Mouse (Mus musculus) adipocyte (in vitro differentiated cells): ENCODE measurements around the gene Chrm5.
A peak's percentile ranks its signal among the peaks of the same experiment; 100 is the strongest.
"Not testable (repeated sequence)": the region's sequence is repeated elsewhere in the genome, so short reads cannot be mapped to it uniquely, and the experiment has no call there.

Source experiments
- DNase-seq: peaks from one replicate; pipeline ENCODE4 v3.0.0-alpha.2; 2016; ENCODE audit warnings: low spot score

Chrm5 gene

DNA sequence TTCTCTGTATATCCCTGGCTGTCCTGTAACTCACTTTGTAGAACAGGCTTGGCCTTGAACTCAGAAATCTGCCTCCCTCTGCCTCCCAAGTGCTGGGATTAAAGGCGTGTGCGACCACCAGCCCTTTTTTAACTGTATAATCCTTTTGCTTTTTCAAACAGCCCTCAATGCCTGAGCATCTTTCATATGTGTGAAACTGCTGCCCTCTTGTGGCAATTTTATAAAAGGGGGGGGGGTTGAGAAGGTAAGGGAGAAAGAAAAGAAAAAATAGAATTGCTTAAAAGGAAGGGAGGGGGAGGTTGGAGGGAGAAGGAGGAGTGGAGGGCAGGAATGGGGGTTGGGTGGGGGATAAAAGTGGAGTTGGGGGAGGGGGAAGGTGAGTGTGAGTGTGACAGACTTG lies 995 bp upstream of the Chrm5 start:
- peak; percentile 80 for DNase-seq

DNA sequence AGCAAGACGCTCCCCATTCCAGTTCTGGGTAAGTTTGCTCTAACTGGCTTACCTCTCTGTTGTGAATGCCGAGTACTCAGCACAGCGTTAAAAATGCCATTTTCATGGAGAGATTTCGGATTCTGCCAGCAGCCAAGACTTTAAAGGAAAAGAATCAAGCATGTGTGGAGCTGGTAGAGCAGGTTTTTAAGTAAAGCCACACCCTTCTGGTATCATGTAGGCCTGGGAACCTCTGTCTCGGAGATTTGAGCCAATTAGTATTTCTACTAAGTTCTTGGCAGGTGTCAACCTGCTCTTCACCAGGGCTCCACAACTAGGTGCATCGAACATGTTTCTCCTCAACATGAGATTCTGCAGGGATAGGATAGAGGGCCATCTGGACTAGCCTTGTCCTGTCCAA lies 4.0 kb downstream of the Chrm5 start:
- DNase-seq = no peak

DNA sequence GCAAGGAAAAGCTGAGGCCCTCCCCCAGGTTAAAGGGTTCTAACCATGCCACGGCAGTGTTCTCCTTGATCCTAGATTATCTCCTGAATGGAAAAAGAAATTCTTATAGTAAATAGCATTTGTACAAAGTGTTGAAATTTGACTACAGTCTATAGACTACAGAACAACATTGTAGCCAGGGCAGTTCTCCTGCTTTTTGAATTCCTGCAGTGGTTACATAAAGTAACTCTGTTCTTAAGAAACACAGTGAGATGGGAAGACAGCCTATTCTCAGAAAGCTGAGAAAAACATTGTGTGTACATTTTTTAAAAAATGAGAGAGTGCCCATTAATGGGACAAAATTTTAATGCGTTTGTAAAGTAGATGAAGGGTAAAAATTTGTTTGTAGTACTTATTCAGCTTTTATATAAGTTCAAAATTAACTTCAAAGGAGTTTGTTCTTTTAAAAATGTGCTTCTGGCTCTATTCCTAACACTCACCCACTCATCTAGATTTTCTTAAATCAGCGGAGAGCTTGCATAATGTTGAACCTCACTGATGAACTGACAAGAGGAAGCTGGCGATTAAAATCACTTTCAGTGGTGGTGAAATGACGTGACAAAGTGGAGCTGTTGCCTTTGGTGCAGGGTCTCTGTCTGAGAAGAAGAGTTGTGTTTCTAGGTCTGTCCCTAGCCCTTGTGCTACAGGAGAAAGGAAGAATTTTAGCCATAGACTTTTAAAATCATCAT lies 5.4 kb downstream of the Chrm5 start:
- DNase-seq = no peak

DNA sequence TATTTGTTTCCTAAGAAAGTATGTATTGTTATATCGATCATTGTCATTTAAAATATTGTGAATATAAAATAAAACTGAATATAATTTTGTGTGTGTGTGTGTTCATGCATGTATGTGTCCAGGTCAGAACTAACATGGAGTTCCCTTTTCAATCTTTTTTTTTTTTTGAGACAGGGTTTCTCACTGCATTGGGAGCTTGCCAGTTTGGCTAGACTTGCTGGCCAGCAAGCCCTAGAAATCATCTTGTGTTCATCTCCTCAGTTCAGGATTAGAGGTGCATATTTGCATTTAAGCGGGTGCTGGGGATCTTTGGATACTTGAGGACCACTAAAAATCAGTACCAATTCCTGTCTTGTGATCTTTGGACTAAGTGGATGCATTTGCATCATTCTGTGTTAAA lies 8.5 kb downstream of the Chrm5 start:
- peak; percentile 49 for DNase-seq

DNA sequence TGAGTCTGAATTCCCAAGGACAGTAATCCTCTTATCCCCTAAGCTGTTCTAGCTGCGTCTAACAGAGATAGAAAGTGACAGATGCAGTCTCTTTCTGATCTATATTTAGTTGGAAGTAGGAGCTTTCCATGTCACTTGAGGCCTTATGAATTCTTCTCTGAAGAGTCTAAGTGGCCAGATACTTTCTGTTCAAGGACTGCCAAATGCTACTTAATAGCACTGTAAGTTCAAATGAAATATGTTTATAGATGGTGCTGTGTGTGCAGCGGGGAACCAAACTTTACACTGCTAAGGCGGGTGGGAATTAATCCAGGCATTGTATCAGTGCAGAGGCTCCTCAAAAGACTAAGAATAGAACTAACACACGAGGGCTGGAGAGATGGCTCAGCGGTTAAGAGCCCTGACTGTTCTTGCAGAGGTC lies 9.6 kb downstream of the Chrm5 start:
- no peak for DNase-seq

DNA sequence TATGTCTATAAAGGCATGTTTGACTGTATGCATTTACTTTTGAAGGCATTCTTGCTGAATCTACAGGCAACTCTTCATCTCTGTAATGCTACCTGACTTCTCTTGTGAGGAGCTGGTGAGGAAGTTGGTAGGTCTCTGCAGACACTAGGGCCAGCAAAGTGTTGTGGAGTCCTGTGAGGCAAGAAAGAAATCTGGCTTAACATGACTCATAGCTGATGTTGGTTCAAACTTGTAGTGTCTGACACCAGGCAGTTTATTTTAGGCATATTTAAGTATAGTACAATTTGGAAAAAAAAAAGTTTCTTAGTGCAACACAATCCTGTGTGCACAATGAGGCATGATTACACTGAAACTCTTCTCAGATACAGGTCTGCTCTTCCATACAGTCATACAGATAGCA lies 11.0 kb downstream of the Chrm5 start:
- DNase-seq = no peak

DNA sequence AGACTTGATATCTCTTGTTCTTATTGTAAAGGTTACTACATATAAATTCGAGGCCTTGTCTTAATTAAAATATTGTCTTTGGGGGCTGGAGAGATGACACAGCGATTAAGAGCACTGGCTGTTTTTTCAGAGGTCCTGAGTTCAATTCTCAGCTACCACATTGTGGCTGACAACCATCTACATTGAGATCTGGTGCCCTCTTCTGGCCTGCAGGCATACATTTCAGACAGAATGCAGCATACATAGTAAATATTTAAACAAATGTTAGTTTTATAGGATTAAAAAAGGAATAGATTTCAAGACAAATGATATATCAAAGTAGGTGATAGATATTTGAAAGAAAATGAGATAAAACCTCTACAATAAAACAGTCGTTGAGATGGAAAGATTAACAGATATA lies 20.0 kb downstream of the Chrm5 start:
- DNase-seq = no peak

DNA sequence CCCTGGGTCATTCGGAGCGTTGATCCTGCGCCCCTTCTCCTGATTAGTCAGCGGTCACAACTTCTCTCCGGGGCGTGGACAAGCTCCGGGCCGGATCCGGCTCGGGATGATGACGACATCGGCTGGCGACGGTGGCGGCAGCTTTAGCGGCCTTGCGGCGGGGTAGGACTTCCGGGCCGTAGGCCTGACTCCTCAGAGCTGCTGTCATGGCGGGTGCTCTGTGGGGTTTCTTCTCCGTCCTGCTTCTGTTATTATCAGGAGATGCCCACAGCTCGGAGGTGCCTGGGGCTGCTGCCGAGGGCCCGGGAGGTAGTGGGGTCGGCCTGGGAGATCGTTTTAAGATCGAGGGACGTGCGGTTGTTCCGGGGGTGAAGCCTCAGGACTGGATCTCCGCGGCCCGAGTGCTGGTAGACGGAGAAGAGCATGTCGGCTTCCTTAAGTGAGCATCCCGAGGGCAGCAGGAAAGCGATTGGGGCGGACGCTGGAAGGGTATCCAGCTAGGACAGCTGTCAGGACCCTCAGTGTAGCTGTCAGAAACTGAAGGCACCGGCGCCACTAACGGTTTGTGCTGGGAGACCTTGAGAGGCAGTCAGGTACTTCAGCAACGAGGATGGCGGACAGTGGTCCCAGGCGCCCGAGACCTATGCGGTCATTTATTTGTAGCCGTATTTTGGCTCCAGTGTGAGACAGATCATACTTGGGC lies 25.6 kb downstream of the Chrm5 start, which contains the start of gene Emc7:
Gene Emc7 (plus strand): TSS at position 136 of the 703 bp plus-strand sequence.
- DNase-seq = peak; percentile 94

DNA sequence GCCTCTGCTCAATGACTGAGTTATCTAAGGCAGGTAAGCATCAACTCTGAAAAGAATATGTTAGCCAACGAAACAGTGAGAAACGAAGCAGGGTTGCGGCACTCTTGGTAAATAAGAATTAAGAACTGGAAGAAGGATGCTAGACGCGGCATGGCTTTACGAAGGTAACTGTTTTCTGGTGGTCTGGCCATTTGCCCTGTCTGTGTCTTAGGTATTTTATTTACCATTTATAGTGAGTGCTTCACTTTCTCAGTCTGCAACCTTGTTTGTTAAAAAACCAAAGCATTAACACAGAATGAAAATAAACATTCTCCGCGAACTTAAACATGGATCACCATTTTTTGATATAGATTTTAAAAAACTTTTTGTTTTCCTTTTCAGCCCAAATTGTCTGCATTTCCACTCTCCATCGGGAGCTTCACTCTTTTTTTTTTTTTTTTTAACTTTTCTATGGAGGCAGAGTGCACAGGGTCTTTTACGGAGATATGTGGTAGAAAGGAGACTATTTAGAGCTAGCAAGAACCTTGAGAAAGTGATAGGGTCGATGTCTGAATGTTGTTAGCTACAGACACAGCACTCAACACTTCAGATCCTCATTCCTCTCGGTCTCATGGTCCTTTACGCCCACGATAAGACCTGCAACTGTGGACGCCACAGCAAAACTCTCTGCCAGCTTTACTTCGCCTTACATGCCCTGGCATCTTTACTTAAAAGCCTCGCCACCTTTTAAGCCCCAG lies 26.3 kb downstream of the Chrm5 start:
- no peak for DNase-seq

DNA sequence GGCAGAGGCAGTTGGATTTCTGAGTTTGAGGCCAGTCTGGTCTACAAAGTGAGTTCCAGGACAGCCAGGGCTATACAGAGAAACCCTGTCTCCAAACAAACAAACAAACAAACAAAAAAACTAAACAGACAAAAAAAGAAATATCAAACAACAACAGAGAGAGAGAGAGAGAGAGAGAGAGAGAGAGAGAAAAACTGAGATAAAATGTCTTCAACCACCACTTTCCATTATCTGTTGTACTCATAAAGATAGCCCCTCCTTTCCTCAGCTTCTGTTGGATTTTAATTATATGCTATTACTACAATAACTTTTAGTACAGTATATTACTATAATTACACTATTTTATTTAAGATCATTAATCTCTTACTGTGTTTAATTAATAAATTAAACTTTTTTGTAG lies 28.1 kb downstream of the Chrm5 start:
- DNase-seq = not testable (repeated sequence)

DNA sequence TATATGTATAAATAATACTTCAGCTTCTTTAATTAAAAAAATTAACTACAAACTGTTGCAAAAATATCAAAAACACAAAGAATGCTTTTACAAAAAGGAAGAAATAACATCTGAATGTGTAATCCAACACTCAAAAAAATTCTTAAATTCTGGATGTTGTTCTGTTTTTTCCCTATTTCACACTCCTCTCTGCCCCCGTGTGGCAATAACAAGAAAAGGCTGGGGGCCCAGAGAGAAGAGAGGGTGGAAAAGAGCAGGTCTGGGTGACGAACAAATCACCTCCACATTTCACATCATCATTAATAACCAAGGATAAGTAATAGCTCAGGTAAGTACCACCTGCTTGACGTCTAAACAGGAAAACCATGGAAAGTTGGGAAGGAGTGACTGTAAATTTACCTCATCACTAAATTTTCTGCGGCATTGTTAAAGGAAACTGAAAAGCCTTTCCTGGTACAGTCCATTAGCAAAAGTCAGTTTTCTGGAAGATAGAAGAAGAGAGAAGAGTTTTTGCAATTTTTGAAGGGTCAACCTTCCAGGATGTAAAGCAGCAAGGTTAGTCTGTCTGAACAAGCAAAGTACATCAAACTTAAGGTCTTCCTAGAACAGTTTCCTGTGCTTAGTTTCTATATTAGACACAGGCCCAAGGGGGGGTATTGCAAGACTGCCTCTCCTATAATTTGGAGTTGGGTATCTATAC lies 30.8 kb downstream of the Chrm5 start:
- peak; percentile 76 for DNase-seq

DNA sequence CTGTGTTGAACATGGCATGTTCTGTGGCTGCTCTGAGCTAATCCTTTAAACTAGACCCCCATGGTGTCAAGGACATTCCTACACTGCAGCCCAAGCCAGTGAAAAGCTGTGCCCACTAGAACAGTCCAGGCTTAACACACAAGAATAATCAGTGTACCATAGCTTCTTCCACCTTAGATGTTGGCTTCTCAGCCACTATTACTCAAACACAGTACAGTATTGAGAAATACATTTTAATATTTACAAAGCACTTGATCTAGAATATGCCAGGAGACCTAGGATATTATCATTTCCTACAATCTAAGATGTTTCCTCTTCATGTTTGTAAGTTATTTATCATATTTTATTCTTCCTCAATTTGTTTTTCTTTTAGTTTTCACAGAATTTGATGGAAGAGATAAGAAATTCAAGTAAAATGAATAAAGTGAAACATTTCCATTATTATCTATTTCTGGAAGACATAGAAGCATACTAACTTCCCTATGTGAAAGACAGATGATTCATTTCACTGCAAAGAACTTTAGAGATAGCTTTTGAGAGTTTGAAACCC lies 32.0 kb downstream of the Chrm5 start:
- DNase-seq = no peak

DNA sequence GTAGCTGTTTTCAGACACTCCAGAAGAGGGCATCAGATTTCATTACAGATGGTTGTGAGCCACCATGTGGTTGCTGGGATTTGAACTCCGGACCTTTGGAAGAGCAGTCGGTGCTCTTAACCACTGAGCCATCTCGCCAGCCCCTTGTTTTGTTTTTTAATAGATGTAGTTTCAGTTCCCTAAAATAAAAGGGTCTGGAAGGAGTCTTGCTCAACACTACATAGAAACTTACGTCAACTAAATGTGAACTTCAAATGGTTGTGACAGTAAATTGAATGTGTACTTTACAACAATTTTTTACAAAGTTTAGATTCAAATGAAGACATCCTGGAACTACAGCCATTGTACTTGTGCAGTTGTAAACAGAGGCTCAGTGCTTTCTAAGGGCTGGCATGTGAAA lies 32.5 kb downstream of the Chrm5 start:
- not testable (repeated sequence) for DNase-seq

DNA sequence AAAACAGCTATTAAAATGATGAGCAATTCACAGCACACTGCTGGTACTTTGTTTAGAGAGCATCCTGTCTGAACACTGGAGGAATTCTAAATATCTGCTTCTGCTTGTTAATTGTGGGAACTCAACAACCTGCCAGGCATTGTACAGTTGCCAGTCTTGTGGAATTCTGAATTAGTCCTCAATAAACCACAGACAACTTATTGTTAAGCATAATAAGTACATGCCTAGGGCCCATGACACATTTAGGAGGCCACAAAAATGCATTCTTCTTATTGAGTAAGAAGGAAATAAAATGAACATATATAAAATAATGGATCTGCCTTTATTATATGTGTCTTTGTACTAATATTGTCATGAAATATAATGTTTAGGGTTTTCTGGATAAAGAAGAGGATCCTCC lies 35.1 kb downstream of the Chrm5 start:
- DNase-seq = no peak

DNA sequence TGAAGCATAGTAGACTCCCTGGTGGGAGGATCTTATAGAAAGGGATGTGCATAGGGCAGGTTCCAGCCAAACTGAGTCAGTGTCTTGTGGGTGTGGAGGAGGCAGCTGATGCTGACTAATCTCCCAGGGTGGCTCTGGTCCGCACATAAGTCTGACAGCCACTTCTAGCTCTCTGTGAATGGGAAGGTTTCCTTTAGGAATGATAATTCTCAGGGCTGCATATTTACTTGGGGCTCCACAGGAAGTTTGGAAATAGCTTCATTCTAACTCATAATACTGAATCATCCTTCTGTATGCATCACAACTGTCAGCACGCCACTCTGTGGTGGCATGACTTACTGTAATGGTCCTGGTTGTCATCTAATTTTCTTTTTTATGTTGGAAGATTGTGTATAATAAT lies 37.1 kb downstream of the Chrm5 start:
- no peak for DNase-seq

DNA sequence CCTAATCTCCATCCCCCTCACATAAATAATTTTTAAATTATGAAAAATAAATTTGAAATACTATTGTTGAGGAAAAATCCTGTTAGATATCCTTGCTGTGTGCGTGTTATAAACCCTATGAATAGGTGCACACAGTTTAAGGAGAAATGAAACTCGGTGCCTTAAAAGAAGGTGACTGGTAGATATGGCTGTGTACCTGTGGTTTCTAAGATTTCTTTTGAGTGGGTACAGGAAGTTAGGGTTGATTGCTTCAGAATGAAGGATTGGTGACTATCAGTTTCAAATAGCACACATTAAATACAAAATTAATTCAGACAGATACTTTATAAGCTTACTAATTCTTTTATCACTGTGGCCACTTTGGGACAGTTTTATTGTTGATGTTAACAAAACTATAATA lies 43.0 kb downstream of the Chrm5 start:
- no peak for DNase-seq

DNA sequence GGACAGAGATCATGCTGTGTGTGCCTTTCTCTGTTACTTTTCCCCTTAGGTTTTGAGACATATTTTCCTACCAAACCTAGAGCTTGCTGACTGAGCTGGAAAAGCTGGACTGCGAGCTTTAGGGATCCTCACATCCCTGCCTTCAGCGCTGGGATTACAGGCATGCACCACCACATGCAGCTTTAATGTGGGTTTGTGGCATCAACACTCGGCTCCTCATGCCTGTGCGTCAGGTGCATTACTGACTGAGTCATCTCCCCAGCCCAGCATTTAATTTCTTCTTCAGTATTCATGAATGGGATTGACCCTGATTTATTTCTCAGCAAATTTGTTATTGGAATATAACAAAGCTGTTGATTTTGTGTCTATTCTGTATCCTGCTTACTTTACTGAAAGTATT lies 44.3 kb downstream of the Chrm5 start:
- DNase-seq = no peak

DNA sequence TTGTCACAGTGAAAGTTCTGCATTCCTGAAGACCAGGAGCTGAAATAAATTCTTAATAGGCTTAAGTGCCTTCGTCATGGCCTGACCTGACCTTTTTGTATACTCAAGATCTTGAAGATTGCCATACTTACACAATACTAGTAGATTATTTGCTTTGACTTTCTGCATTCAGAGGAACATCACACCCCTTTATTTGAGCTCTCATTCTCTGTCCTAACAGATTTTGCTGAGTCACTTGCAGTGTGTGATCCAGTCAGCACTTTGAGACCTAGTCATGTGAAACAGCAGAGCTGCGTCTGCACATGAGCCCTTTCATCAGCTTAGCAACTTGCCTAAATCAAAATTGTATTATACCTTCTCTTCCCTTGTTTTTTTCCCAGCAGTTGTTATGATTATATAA lies 47.2 kb downstream of the Chrm5 start:
- peak; percentile 39 for DNase-seq

DNA sequence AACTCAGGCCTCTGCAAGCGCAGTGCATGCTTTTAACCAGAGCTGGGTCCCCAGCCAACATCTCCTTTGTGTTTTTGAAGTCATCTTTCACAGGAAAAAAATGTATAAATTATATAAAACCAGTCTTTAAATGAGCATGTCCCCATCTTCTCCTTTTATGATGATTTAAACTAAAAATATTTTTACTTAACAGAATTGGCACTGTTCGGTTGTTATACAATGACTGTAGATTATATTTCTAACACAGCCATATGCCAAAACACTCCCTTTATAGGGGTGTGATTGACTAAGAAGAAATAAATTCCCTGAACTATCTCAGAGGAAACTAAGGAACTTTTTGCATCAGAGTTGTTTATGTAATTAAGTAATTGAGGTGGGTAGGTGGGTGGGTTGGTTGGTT lies 48.0 kb downstream of the Chrm5 start:
- no peak for DNase-seq

DNA sequence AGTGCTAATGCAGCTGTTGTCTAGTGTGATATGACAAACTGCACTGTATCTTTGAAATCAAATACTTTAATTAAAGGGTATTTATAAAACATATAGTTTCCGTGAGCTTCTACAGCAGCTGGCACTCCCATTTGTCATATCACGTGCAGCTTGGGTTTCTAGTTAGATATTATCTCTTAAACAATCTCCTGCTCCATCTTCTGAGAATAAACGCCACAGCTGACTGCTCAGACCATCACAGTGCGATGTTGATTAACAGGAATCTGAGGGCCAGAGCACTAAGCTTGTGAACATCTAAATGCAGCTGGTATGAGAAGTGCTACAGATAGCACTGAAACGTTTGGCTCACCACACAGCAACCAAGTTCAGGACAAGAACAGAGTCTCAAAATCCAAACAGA lies 50.2 kb downstream of the Chrm5 start:
- DNase-seq = no peak

DNA sequence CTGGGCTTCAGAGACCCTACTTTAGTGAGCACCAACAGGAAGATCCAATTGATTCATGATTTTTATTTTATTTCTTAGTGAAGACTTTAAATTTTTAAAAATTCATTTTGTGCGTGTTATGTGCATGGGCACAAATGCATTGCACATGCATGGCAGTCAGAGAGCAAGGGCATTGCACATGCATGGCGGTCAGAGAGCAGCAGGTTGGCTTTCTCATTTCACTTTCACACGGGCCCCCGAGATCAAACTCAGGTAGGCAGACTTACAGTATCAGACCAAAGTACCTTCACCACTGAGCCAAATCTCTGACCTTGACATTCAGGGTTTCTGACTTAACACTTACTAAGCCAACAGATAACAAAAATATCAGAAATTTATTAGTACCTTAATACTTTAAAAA lies 50.9 kb downstream of the Chrm5 start:
- no peak for DNase-seq
